Comparison of ENCODE assay signal across 7 mouse cellular contexts in the genomic region with DNA sequence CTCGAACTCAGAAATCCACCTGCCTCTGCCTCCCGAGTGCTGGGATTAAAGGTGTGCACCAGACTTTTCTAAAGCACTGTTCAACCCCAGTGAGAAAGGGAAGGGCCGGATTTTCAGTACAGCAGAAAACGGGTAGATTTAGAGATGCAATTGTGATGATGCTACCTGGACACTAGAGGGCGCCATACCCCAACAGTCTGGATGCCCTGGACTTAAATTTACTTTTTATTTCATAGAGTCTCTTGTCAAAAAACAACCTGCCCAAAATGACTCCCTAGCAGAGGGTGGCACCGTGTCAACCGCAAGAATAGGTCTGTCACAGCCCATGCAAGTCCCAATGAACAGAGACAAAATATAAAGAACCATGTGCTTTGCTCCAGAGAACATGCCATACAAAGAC.
A peak's percentile ranks its signal among the peaks of the same experiment; 100 is the strongest.
DNase-seq lines count a peak whose midpoint lies in the region; ATAC-seq and TF ChIP-seq lines count a peak whose summit lies in the region.

No protein-coding gene starts in this region.

- peak; percentile 12 for ATAC-seq in CD4-positive, CD25-positive, alpha-beta regulatory T cell, adult 4 months

- no peak overlapping the region for H3K27ac ChIP-seq in layer of hippocampus, adult 2 months

- DNase-seq in layer of hippocampus, adult 2 months (ENCODE audit: low spot score in 2 of 2) = peak in 1 of 2 experiments; percentile 72
- DNase-seq in layer of hippocampus, postnatal 36 days = no peak
- DNase-seq in T-cell, adult 2 months (ENCODE audit: low spot score) = peak; percentile 71
- peak; percentile 66 for DNase-seq in embryo, embryonic 10 days (ENCODE audit: low spot score)
- peak; percentile 63 to 76 for DNase-seq in kidney, postnatal 4 days
- DNase-seq in right cerebral cortex, postnatal 4 days = peak; percentile 60

- peak; percentile 84 for TF ChIP-seq CTCF in layer of hippocampus, adult 2 months (conservative IDR thresholded peaks at IDR 0.05)

- H3K4me3 ChIP-seq in layer of hippocampus, adult 2 months = no peak overlapping the region

Comparison
In these comparisons a context has a peak if more than half of its experiments do, and no peak if none do; other contexts are left out.
1. DNase-seq: peak in T-cell, adult 2 months (single experiment), embryo, embryonic 10 days (single experiment), kidney, postnatal 4 days (2 of 2) and right cerebral cortex, postnatal 4 days (single experiment); none in layer of hippocampus, postnatal 36 days (0 of 2).